Mouse (Mus musculus): ENCODE data around the gene Mlxip. TPM values are rescaled to one million over a fixed set of nuclear protein-coding genes. Genes with fewer than 3 reads are reported as not detected.

Gene Mlxip
- polyA plus RNA-seq, 1 experiment = 18.8 TPM

DNA sequence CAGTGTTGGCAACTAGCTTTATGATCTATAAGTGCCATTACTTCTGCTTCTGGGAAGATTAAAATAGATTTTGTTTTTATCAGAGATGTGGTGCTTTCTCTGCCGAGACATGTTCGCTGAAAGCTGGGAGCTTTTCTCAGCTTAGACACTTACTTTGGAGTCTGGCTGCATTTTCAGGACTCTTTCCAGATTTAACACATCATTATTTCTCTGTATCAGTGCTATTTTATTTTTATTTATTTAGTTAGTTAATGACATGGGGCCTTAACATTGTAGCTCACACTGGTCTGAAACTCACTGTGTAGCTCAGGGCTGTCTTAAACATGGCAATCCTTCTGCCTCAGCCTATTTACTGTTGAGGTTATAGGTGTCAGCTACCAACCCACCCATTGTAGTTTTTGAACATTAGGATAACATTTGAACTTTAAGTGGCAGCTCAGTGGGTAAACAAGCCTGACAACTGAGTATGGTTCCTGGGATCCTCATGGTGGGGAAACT is 19.3 kb downstream of the Mlxip start:
- TF ChIP-seq CTCF (IDR thresholded peaks at IDR 0.05; ENCODE audit: control insufficient read depth, insufficient read depth, insufficient replicate concordance, low read depth, low read length) (no peak), POLR2A (IDR thresholded peaks at IDR 0.05; ENCODE audit: control insufficient read depth, low read depth, low read length) (no peak)
- Histone ChIP-seq H3K36me3 (ENCODE audit: control insufficient read depth, insufficient read depth, low read length) (no peaks in the 10 kb centered on the region), H3K4me1 (ENCODE audit: control insufficient read depth, insufficient read depth, low read length) (no peaks in the 10 kb centered on the region), H3K27me3 (ENCODE audit: control insufficient read depth, insufficient read depth, low read length) (no peaks in the 10 kb centered on the region), H3K4me3 (ENCODE audit: control insufficient read depth, low read depth, low read length) (no peak overlapping the region), H3K27ac (ENCODE audit: control insufficient read depth, insufficient read depth, low read depth, low read length) (no peak overlapping the region)

DNA sequence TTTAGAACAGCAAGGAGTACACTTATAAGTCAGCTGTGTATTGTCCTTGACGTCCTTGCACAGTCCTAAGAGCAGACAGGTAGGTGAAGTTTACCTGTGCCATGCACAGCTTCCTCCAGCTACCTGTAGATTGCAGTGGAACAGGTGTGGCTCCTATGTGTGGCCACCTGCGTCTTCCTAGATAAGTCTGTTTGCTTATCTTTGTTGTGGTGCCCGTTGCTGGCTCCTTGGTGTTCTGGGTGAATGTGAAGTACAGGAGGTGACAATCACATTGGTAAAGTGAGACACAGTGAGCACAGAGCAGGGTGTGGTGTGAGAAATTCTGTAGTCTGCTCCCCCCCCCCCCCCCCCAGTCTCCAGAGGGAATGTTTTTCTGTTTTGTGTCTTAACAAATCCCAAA is 21.6 kb downstream of the Mlxip start:
- Histone ChIP-seq H3K36me3 (ENCODE audit: control insufficient read depth, insufficient read depth, low read length) (no peaks in the 10 kb centered on the region), H3K27me3 (ENCODE audit: control insufficient read depth, insufficient read depth, low read length) (no peaks in the 10 kb centered on the region), H3K4me3 (ENCODE audit: control insufficient read depth, low read depth, low read length) (no peak overlapping the region), H3K4me1 (ENCODE audit: control insufficient read depth, insufficient read depth, low read length) (no peaks in the 10 kb centered on the region), H3K27ac (ENCODE audit: control insufficient read depth, insufficient read depth, low read depth, low read length) (no peak overlapping the region)
- TF ChIP-seq CTCF (IDR thresholded peaks at IDR 0.05; ENCODE audit: control insufficient read depth, insufficient read depth, insufficient replicate concordance, low read depth, low read length) (no peak), POLR2A (IDR thresholded peaks at IDR 0.05; ENCODE audit: control insufficient read depth, low read depth, low read length) (no peak)

DNA sequence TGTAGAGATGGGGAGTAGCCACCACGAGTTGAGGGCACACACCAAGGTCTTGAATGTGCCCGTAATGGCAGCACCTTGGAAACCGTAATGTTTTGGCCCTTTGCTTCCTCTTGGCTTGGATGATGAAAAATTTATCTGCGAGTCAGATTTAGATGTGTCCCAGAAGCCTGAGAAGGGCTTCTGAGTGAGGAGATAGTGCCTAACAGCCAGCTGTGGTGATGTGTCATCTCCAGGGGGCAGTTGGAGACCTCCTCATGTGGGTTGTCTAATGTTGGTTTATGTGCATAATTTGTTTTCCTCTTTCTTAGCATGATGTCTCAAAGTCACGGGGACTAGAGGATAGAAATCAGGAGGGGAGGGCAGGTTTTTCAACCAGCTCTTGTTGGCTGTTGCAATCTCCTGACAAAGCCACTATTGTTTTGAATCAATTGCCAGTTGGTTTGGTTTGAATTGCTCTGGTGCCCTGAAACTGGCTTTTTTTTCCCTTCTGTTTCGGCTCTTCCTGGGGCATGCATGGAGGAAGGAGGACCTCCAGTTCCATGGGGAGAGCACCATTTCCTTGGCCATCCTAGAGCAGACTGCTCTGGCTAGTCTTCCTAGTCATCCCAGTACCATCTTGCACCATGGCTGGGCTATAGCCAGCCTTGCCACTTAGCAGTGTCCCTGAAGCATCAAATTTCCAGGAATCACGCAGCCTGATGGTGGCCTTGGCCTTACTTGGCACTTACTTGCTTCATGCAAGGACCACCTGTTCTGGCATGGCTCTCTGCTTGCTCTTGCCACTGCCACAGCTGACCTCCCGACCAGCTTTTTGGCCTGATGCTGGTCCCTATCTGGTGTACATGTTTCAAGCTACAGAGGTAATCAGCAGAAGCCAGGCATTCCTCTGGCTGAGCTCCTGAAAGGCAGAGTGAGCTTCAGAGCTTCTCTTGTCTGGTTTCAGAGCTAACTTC is 22.2 kb downstream of the Mlxip start:
- Histone ChIP-seq H3K4me1 (ENCODE audit: control insufficient read depth, insufficient read depth, low read length) (no peaks in the 10 kb centered on the region), H3K36me3 (ENCODE audit: control insufficient read depth, insufficient read depth, low read length) (no peaks in the 10 kb centered on the region), H3K27ac (ENCODE audit: control insufficient read depth, insufficient read depth, low read depth, low read length) (no peak overlapping the region; the same call in 1 of the 2 replicates), H3K4me3 (ENCODE audit: control insufficient read depth, low read depth, low read length) (no peak overlapping the region), H3K27me3 (ENCODE audit: control insufficient read depth, insufficient read depth, low read length) (no peaks in the 10 kb centered on the region)
- no peak for TF ChIP-seq CTCF (IDR thresholded peaks at IDR 0.05; ENCODE audit: control insufficient read depth, insufficient read depth, insufficient replicate concordance, low read depth, low read length)
- TF ChIP-seq POLR2A (IDR thresholded peaks at IDR 0.05; ENCODE audit: control insufficient read depth, low read depth, low read length) = no peak

- H3K27me3 ChIP-seq (ENCODE audit: control insufficient read depth, insufficient read depth, low read length) = no peaks in the 10 kb centered on the region
- H3K36me3 ChIP-seq (ENCODE audit: control insufficient read depth, insufficient read depth, low read length) = no peaks in the 10 kb centered on the region
- no peak overlapping the region for H3K4me3 ChIP-seq (ENCODE audit: control insufficient read depth, low read depth, low read length)
- H3K4me1 ChIP-seq (ENCODE audit: control insufficient read depth, insufficient read depth, low read length) = no peaks in the 10 kb centered on the region
- TF ChIP-seq POLR2A (IDR thresholded peaks at IDR 0.05; ENCODE audit: control insufficient read depth, low read depth, low read length) (no peak), CTCF (IDR thresholded peaks at IDR 0.05; ENCODE audit: control insufficient read depth, insufficient read depth, insufficient replicate concordance, low read depth, low read length) (no peak)
- no peak overlapping the region for H3K27ac ChIP-seq (ENCODE audit: control insufficient read depth, insufficient read depth, low read depth, low read length)
Observed at GRCm38 (mm10) chr5:123423885-123424284, 29.3 kb downstream of the Mlxip start.

DNA sequence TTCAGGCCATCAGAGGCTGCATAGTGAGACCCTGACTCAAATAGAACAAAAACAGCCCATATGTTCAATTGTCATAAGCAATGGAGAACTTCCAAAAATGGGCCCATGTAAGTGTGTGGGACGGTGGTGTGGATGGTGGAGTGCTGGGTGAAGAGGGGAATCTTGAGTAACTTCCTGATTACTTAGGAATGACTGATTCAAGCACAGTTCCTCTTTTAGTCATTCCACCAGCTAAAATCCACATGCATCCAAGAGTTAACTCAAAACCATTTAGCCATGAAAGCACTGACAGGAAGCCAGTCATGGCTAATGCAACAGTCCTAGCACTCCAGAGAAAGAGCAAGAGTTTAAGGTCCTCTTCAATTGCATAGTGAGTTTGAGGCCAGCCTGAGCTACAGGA is 33.0 kb downstream of the Mlxip start:
- TF ChIP-seq CTCF (IDR thresholded peaks at IDR 0.05; ENCODE audit: control insufficient read depth, insufficient read depth, insufficient replicate concordance, low read depth, low read length) = no peak
- no peak for TF ChIP-seq POLR2A (IDR thresholded peaks at IDR 0.05; ENCODE audit: control insufficient read depth, low read depth, low read length)
- Histone ChIP-seq H3K4me3 (ENCODE audit: control insufficient read depth, low read depth, low read length) (no peak overlapping the region), H3K4me1 (ENCODE audit: control insufficient read depth, insufficient read depth, low read length) (no peaks in the 10 kb centered on the region)

DNA sequence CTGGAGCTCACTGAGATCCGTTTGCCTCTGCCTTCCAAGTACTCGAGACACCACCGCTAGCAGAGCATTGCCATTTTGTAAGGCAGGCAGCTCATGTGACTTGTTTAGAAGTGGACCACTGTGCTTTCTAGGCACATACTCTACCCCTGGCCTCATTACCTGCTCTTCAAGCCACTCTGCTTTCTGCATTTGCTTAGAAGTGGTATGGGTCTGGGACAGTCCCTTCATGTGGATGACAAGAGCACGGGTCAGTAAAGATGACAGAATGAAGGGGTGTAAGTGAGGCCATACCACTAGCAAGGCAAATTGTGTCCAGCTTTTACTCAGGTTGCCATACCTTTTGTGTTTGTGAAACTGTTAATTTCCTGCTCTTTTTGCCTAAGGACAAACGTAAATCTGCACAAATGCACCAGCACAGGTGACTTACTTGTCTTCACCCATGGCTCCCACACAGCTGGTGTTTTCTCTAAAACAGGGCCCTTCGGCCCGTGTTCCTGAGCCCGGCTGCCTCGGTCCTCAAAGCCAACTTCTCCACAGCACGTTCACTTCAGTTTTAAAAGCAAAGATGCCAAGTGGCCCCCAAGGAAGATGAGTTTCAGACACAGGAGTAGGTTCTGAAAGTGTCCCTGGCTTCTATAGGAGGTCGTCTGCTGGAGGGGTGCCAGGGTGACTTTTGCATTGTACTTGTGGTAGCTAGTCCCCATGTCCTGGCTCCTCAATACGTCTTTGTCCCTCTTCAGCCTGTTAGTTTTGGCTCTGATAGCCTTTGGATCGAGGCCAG is 37.1 kb downstream of the Mlxip start:
- H3K4me1 ChIP-seq (ENCODE audit: control insufficient read depth, insufficient read depth, low read length) = no peaks in the 10 kb centered on the region
- H3K36me3 ChIP-seq (ENCODE audit: control insufficient read depth, insufficient read depth, low read length) = no peaks in the 10 kb centered on the region
- no peaks in the 10 kb centered on the region for H3K27me3 ChIP-seq (ENCODE audit: control insufficient read depth, insufficient read depth, low read length)
- H3K4me3 ChIP-seq (ENCODE audit: control insufficient read depth, low read depth, low read length) = no peak overlapping the region
- no peak for TF ChIP-seq POLR2A (IDR thresholded peaks at IDR 0.05; ENCODE audit: control insufficient read depth, low read depth, low read length)
- TF ChIP-seq CTCF (IDR thresholded peaks at IDR 0.05; ENCODE audit: control insufficient read depth, insufficient read depth, insufficient replicate concordance, low read depth, low read length) = no peak
- H3K27ac ChIP-seq (ENCODE audit: control insufficient read depth, insufficient read depth, low read depth, low read length) = no peak overlapping the region

More for the DNA sequence above, 33.0 kb downstream of the Mlxip start:
- Histone ChIP-seq H3K27ac (ENCODE audit: control insufficient read depth, insufficient read depth, low read depth, low read length) (no peak overlapping the region), H3K36me3 (ENCODE audit: control insufficient read depth, insufficient read depth, low read length) (no peaks in the 10 kb centered on the region), H3K27me3 (ENCODE audit: control insufficient read depth, insufficient read depth, low read length) (no peaks in the 10 kb centered on the region)

Data from testis, adult 2 months (tissue).